Mouse (Mus musculus): ENCODE results near the gene Rprd2. TPM values are rescaled to one million over a fixed set of nuclear protein-coding genes. Genes with fewer than 3 reads are reported as not detected.

Gene Rprd2
- polyA plus RNA-seq, 1 experiment: 20.1 TPM

DNA sequence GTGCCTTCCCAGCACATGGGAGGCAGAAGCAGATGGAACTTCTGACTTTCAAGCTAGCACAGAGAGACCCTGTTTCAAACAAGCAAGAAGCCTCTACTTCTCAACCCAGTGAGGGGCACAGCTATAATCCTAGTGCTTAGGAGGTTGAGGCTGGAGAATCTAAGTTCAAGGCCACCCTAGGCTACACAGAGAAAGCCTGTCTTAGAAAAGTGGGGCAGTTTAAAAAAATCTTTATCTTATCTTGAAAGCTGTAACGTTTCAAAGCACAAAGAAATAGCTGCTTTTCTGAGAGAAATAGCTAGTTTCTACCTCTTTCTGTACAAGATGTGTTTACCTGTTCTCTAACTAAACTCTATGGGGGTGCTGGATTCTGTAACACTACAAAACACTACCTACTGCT lies 12.0 kb downstream of the Rprd2 start:
- no peaks in the 10 kb centered on the region for H3K36me3 ChIP-seq (ENCODE audit: control insufficient read depth, insufficient read depth, low read length)
- WGBS: 72% methylated on average over 1 of the region's 1 CpGs
- TF ChIP-seq POLR2A (IDR thresholded peaks at IDR 0.05; ENCODE audit: control insufficient read depth, extremely low read depth, insufficient read depth, low read length, poor library complexity) (no peak), CTCF (IDR thresholded peaks at IDR 0.05; ENCODE audit: borderline replicate concordance, control insufficient read depth, extremely low read depth, insufficient read depth, low read length, poor library complexity) (no peak)

DNA sequence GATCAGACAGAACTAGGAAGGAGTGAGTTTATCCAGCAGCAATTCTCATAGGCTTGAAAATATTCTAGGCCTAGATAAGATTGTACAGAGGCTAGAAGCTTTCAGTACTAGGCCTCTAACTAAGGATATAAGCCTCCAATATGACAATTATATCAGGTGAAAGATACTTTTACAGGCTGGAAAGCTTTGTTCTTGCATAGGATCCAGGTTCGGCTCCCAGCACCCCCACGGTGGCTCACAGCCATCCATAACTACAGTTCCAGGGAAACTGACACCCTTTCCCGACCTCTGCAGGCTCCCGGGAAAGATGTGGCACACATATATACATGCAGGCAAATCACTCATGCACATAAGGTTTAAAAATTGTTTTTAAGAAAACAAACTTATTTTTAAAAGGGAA lies 14.8 kb downstream of the Rprd2 start:
- no peak for DNase-seq
- Histone ChIP-seq H3K4me3 (ENCODE audit: control insufficient read depth, insufficient read depth, low read length) (no peak overlapping the region), H3K27me3 (ENCODE audit: control insufficient read depth, insufficient read depth, low read length) (no peaks in the 10 kb centered on the region), H3K27ac (ENCODE audit: control insufficient read depth, insufficient read depth, low read length) (no peak overlapping the region), H3K36me3 (ENCODE audit: control insufficient read depth, insufficient read depth, low read length) (no peaks in the 10 kb centered on the region), H3K4me1 (replicated peaks; ENCODE audit: control insufficient read depth, insufficient read depth, low read length) (no peaks in the 10 kb centered on the region)
- WGBS: 96% methylated on average over 4 of the region's 4 CpGs
- TF ChIP-seq CTCF (IDR thresholded peaks at IDR 0.05; ENCODE audit: borderline replicate concordance, control insufficient read depth, extremely low read depth, insufficient read depth, low read length, poor library complexity) (no peak), POLR2A (IDR thresholded peaks at IDR 0.05; ENCODE audit: control insufficient read depth, extremely low read depth, insufficient read depth, low read length, poor library complexity) (no peak)

More for the DNA sequence above, 12.0 kb downstream of the Rprd2 start:
- no peak for DNase-seq
- Histone ChIP-seq H3K27me3 (ENCODE audit: control insufficient read depth, insufficient read depth, low read length) (no peaks in the 10 kb centered on the region), H3K4me3 (ENCODE audit: control insufficient read depth, insufficient read depth, low read length) (no peak overlapping the region), H3K4me1 (replicated peaks; ENCODE audit: control insufficient read depth, insufficient read depth, low read length) (no peaks in the 10 kb centered on the region), H3K27ac (ENCODE audit: control insufficient read depth, insufficient read depth, low read length) (no peak overlapping the region)

DNA sequence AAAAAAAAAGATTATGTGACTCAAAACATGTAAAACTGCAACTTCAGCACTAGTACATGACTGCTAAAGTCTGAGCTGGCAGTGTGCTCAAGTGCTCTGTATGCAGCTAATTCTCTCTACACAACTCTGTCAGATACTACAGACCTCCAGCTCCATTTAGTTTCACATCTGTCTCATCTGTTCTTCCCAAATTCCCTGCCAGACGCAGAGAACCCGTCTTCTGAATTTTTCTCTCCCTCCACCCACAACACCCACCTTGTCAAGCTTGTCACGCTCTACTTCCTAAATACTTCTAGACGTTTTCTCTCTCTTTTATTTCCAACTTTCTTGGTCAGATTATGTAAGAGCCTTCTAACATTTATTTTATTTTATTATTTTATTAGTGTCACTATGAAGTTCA lies 19.9 kb downstream of the Rprd2 start:
- Histone ChIP-seq H3K36me3 (ENCODE audit: control insufficient read depth, insufficient read depth, low read length) (no peaks in the 10 kb centered on the region), H3K4me1 (replicated peaks; ENCODE audit: control insufficient read depth, insufficient read depth, low read length) (peaks cover 7% of the 10 kb centered on the region), H3K4me3 (ENCODE audit: control insufficient read depth, insufficient read depth, low read length) (no peak overlapping the region), H3K27ac (ENCODE audit: control insufficient read depth, insufficient read depth, low read length) (no peak overlapping the region), H3K27me3 (ENCODE audit: control insufficient read depth, insufficient read depth, low read length) (no peaks in the 10 kb centered on the region)
- TF ChIP-seq CTCF (IDR thresholded peaks at IDR 0.05; ENCODE audit: borderline replicate concordance, control insufficient read depth, extremely low read depth, insufficient read depth, low read length, poor library complexity): no peak
- no peak for TF ChIP-seq POLR2A (IDR thresholded peaks at IDR 0.05; ENCODE audit: control insufficient read depth, extremely low read depth, insufficient read depth, low read length, poor library complexity)
- WGBS: 84% methylated on average over 4 of the region's 4 CpGs
- DNase-seq: no peak

DNA sequence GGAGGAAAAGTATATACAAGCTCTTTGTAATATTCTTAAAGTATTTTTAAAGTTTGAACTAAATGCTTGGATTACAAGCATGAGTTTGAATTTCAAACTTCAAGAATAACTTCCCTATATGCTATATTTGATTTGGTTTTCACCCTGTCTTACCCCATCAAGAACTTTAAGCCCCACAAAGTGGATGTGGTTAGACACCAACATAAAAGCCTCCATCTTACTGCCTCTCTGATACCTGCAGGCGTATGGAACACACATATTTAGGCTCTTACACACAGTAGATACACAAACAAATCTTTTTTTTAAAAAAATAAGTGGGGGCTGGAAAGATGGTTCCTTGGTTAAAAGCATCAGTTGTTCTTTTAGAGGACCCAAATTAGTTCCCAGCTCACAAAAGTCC lies 24.4 kb downstream of the Rprd2 start:
- WGBS: 5% methylated on average over 1 of the region's 1 CpGs
- DNase-seq: peak; percentile 11
- no peak for TF ChIP-seq CTCF (IDR thresholded peaks at IDR 0.05; ENCODE audit: borderline replicate concordance, control insufficient read depth, extremely low read depth, insufficient read depth, low read length, poor library complexity)
- TF ChIP-seq POLR2A (IDR thresholded peaks at IDR 0.05; ENCODE audit: control insufficient read depth, extremely low read depth, insufficient read depth, low read length, poor library complexity): no peak
- H3K36me3 ChIP-seq (ENCODE audit: control insufficient read depth, insufficient read depth, low read length): no peaks in the 10 kb centered on the region
- H3K27ac ChIP-seq (ENCODE audit: control insufficient read depth, insufficient read depth, low read length): no peak overlapping the region
- H3K4me3 ChIP-seq (ENCODE audit: control insufficient read depth, insufficient read depth, low read length): no peak overlapping the region
- no peaks in the 10 kb centered on the region for H3K27me3 ChIP-seq (ENCODE audit: control insufficient read depth, insufficient read depth, low read length)
- peaks cover 7% of the 10 kb centered on the region for H3K4me1 ChIP-seq (replicated peaks; ENCODE audit: control insufficient read depth, insufficient read depth, low read length)

DNA sequence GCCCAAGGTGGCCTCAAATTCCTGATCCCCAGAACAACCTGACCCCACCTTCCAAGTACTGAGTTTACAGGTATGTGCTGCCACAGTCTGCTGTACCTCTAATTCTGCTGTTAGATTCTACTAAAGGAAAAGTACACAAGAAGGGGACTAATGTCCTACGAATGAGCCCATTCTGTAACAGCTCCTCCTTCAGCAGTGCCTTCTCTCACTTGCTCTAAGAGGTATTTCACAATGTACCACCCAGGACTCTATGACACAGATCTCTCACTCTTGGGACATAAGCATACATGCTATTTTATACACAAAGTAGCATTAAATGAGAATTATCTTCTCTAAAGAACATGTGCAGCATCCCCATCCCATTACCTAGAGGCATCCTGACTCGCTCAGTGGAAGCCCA lies 25.0 kb downstream of the Rprd2 start:
- WGBS: 94% methylated on average over 2 of the region's 2 CpGs
- no peak overlapping the region for H3K4me3 ChIP-seq (ENCODE audit: control insufficient read depth, insufficient read depth, low read length)
- H3K27me3 ChIP-seq (ENCODE audit: control insufficient read depth, insufficient read depth, low read length): no peaks in the 10 kb centered on the region
- TF ChIP-seq CTCF (IDR thresholded peaks at IDR 0.05; ENCODE audit: borderline replicate concordance, control insufficient read depth, extremely low read depth, insufficient read depth, low read length, poor library complexity) (no peak), POLR2A (IDR thresholded peaks at IDR 0.05; ENCODE audit: control insufficient read depth, extremely low read depth, insufficient read depth, low read length, poor library complexity) (no peak)
- H3K36me3 ChIP-seq (ENCODE audit: control insufficient read depth, insufficient read depth, low read length): no peaks in the 10 kb centered on the region
- no peak for DNase-seq
- peaks cover 7% of the 10 kb centered on the region for H3K4me1 ChIP-seq (replicated peaks; ENCODE audit: control insufficient read depth, insufficient read depth, low read length)
- H3K27ac ChIP-seq (ENCODE audit: control insufficient read depth, insufficient read depth, low read length): no peak overlapping the region

DNA sequence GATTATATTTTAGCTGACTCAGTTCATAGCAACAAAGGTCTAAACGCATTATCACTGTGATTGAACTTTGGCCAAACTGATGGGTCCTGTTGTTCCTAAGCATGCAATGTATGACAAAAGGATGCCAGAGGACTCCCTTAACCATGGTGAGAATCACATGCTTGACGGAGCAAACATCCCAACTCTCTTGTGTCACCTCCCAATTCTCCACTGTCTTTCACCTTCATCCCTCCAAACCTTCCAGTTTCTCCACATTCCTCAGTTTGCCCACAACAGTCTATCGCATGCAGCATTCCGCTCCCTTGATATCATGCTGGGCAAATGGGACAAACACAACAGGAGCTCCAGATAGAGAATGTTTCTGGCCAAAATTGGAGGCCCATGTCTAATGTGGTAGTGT lies 33.2 kb downstream of the Rprd2 start:
- TF ChIP-seq CTCF (IDR thresholded peaks at IDR 0.05; ENCODE audit: borderline replicate concordance, control insufficient read depth, extremely low read depth, insufficient read depth, low read length, poor library complexity) (no peak), POLR2A (IDR thresholded peaks at IDR 0.05; ENCODE audit: control insufficient read depth, extremely low read depth, insufficient read depth, low read length, poor library complexity) (no peak)
- peaks cover 65% of the 10 kb centered on the region for H3K36me3 ChIP-seq (ENCODE audit: control insufficient read depth, insufficient read depth, low read length)
- no peak for DNase-seq
- H3K27ac ChIP-seq (ENCODE audit: control insufficient read depth, insufficient read depth, low read length): no peak overlapping the region
- no peaks in the 10 kb centered on the region for H3K4me1 ChIP-seq (replicated peaks; ENCODE audit: control insufficient read depth, insufficient read depth, low read length)
- H3K4me3 ChIP-seq (ENCODE audit: control insufficient read depth, insufficient read depth, low read length): no peak overlapping the region
- H3K27me3 ChIP-seq (ENCODE audit: control insufficient read depth, insufficient read depth, low read length): no peaks in the 10 kb centered on the region
- 96% methylated on average over 4 of the region's 4 CpGs for WGBS

DNA sequence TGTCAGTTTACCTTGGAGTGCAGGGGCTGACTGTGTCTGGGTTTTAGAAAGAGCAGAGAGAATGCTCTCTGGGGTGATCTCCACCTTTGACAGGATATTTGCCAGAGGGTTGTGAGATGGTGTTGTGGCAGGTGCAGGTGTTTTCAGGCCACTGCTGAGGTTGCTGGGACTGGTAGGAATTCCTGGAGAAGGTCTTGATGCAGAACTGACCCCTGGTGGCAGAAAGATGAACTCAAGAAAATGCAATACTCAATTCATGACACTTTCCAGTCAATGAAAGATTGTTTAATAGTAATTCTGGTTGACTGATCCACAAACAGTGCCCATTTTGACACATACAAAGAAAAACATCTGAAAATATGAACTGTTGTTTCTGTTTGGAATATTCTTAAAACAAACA lies 46.7 kb downstream of the Rprd2 start:
- Histone ChIP-seq H3K4me3 (ENCODE audit: control insufficient read depth, insufficient read depth, low read length) (no peak overlapping the region), H3K36me3 (ENCODE audit: control insufficient read depth, insufficient read depth, low read length) (peaks cover 60% of the 10 kb centered on the region), H3K27ac (ENCODE audit: control insufficient read depth, insufficient read depth, low read length) (no peak overlapping the region), H3K4me1 (replicated peaks; ENCODE audit: control insufficient read depth, insufficient read depth, low read length) (no peaks in the 10 kb centered on the region), H3K27me3 (ENCODE audit: control insufficient read depth, insufficient read depth, low read length) (no peaks in the 10 kb centered on the region)
- DNase-seq: peak; percentile 54
- TF ChIP-seq POLR2A (IDR thresholded peaks at IDR 0.05; ENCODE audit: control insufficient read depth, extremely low read depth, insufficient read depth, low read length, poor library complexity) (no peak), CTCF (IDR thresholded peaks at IDR 0.05; ENCODE audit: borderline replicate concordance, control insufficient read depth, extremely low read depth, insufficient read depth, low read length, poor library complexity) (peak; percentile 37; the same call in 1 of the 2 replicates)

All from thymus, adult 2 months (tissue).